Mouse (Mus musculus) gonadal fat pad, adult 2 months (tissue): Measurements from ENCODE around the gene Dnaja2. TPM values are rescaled to one million over a fixed set of nuclear protein-coding genes. Genes with fewer than 3 reads are reported as not detected.

ENCODE experiments used
- DNase-seq: peaks from one replicate; pipeline ENCODE4 v3.0.0-alpha.2; 2012; ENCODE audit warnings: low read depth
- polyA plus RNA-seq: library from polyadenylated mRNA; depleted of rRNA; stranded (reverse); fragments of >200 nt; gene quantifications from 2 replicates; pipeline ENCODE4 v1.2.3, GENCODE M21; 2012; rRNA removed

Dnaja2 gene
- polyA plus RNA-seq, 1 experiment = 10.4 TPM

DNA sequence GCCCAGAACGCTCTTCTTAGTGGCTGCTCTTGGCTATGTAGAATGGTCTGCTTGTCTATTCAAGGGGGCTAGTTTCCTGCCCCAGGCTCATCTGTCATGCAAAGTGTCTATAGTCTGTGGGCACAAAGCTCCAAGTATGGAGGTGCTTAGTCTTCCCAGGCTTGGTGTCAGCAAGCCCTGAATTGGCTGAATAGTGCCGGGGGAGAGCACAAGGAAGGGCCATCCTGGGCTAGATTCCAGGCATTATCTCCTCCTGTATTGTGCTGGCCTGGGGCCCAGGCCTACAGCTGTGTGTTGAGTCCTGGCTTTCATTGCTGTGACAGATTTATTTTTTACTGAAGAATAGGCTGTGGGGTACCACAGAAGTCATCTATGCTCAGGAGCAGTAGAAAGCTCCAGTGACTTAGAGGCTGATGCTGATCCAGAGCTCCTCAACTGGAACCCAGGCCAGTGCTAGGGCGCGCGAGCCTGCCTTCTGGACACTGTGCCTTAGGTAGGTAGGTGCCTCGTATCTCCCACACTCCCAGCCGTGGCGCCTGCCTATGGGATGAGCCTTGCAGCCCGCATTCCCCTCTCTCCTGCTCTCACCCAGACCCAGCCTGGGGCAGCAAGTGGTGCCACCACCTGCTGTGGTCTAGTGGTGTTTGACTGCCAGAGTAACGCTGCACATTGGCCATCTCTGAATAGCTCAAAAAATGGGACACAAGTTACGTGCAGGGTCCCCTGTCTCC lies 54.0 kb downstream of the Dnaja2 start:
- DNase-seq = no peak

GRCm38 (mm10) chr8:85500460-85500859 lies 54.7 kb downstream of the Dnaja2 start:
- DNase-seq = no peak

GRCm38 (mm10) chr8:85498577-85498976 lies 56.6 kb downstream of the Dnaja2 start:
- no peak for DNase-seq

- DNase-seq = no peak
Measured at GRCm38 (mm10) chr8:85496778-85497177, 58.4 kb downstream of the Dnaja2 start.

- DNase-seq = no peak
Measured at GRCm38 (mm10) chr8:85496125-85496524, 59.0 kb downstream of the Dnaja2 start.

GRCm38 (mm10) chr8:85492940-85493931 lies 61.9 kb downstream of the Dnaja2 start:
- no peak for DNase-seq

DNA sequence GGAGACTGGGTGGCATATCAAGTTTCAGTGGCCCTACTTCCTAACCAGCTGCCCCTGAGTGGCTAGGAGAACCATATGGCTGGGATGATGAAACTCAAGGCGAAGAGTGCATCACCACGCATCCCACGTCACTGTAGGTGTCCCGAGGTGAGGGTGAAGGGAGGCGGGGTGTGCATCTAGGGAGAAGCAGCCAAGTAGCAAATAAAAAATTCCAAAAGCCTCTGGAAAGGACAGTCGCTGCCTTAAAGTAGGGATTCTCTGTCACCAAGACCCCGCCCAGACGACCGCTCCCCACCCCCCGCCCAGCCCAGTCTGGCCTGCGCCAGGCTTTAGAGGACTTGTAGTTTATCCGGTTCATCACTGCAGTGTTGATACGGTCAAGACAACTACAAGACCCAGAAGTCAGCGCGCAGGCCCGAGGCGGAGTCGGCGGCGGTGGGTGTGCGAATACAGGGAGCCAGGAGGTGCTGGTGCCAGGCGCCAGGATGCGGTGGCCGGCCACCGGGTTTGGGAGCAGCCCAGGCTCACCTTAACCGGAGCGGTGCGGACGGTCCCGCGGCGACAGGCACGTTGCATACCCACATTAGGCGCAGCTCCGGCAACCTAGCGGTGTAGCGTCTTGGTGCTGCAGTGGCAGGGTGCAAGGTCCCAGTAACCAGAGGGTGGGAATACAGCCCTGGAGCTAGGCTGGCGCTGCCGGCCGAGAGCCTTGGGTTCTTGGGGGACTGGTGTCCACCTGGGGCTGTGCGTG lies 62.8 kb downstream of the Dnaja2 start, which contains the start of gene Gpt2:
Gene Gpt2, plus strand, starts transcription at position 452 of the 751 bp plus-strand sequence.
- no peak for DNase-seq

DNA sequence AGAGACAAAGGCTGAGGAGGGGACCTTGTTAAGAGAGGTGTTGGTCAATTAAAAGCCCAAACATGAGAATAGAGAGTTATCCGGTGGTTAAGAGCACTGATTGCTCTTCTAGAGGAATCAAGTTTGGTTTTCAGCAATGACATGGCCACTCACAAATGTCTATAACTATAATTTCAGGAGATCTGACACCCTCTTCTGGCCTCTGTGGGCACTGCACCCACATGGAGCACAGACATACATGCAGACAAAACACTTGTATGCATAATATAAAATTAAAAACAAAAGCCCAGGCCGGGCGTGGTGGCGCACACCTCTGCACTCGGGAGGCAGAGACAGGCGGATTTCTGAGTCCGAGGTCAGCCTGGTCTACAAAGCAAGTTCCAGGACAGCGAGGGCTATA lies 65.6 kb downstream of the Dnaja2 start:
- no peak for DNase-seq

DNA sequence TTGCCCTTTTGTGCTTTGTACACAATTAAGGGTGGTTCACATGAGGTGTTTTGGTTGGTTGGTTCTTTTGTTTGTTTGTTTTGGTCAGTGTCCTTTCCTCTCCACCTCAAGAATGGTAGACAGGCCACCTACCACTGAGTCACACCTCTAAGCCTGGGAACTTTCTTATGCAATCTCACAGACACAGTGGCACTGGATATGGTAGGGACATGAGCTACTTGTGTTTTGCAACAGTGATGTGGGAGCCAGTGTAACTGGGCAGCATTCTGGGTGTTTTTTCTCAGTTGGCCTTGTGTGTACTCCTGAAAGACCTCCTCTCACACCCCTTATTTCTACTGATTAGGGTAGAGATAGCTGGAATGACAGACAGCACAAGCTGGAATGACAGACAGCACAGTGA lies 66.5 kb downstream of the Dnaja2 start:
- no peak for DNase-seq

DNA sequence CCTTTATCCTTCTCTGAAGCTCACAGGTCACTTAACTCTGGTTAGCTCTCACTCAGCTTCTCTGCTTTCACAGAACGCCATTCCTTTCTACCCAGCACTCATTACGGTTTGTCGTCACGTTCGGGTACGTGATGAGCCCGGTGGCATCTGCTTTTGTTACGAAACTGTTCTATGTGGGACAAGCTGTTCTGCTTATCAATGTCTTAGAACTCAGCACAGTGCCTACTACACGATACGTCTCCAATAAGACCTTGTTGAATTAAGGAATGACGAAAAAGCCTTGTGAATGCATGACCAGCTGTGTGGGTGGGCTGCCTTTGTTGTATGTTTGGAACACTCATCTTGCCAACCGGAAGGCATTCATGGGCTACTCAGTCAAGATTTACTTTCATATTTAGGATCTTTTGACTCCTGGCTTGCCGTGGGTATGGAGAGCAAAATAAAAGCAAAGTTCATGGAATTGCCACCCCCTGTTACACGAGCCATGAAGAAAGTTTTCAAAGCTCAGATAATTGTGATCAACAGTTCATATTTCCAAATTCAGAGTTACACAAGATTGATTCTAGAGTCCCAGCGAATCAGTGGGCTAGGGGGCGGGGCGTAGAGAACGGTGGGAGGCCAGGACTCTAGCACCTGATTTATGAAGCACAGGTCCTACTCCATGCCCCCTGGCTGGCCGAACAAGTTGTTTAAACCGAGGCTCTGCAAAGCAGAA lies 67.1 kb downstream of the Dnaja2 start:
- peak; percentile 47 for DNase-seq

Other genes starting within 250 kb of the Dnaja2 start
- 0.09 and 0.14 TPM in 2 replicates for gene Mylk3, start 169.0 kb downstream of the Dnaja2 start, polyA plus RNA-seq
- gene 4921524J17Rik, start 122.5 kb downstream of the Dnaja2 start, polyA plus RNA-seq = 6.2 and 6.5 TPM in 2 replicates
- gene Gpt2, start 62.8 kb downstream of the Dnaja2 start, polyA plus RNA-seq = 86.5 and 105 TPM in 2 replicates
- 0.30 and 0.39 TPM in 2 replicates for gene Neto2, start 145.6 kb upstream of the Dnaja2 start, polyA plus RNA-seq